Mouse (Mus musculus): ENCODE measurements around the gene Vmn2r88.
"Not testable (repeated sequence)": the region's sequence is repeated elsewhere in the genome, so short reads cannot be mapped to it uniquely, and the experiment has no call there.

Gene Vmn2r88

GRCm38 (mm10) chr14:51410520-51410919, at the start of gene Vmn2r88:
Gene Vmn2r88, plus strand, starts transcription at chr14:51410820.
- no peak for DNase-seq (ENCODE audit: low read depth, low spot score)

DNA sequence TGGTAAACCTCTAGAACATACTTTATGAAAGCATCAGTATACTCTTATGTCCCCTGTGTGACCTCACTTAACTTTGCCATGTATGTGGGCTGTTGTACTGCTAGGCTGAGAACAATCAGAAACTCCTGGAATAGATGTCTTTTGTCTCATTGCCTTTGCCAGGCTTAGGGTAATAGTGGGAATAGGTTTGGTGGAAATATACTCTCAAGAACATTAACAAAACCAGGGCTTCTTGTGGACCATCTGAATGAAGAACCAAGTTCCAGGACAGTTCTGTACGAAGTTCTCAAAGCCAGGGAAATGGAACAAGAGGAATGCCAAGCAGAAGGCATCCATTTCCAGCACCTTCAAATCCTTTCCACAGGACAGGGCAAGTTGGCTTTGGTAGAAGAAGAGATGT, 49.2 kb upstream of the Vmn2r88 start, which contains the start of gene Gm7247:
Gene Gm7247 (plus strand): TSS at position 301 of the 400 bp plus-strand sequence.
- DNase-seq (ENCODE audit: low read depth, low spot score), result no peak

DNA sequence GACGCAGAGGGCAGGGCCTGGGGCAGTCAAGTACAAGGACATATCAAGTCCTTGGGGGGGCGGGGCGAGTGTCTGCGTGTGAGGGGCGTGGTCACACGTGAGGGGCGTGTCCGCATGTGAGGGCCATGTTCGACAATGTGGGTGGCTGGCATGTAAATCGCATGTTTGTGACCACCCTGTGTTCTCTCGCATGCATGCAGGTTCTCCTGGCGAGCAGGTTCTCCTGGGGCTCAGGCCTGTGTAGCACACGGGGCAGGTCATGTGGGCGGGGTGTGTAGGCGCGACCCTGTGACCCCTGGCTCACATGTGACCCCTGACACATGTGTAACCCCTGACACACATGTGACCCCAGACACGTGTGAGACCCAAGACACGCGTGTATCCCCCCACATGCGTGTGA, 27.8 kb upstream of the Vmn2r88 start:
- no peak for DNase-seq (ENCODE audit: low read depth, low spot score)

DNA sequence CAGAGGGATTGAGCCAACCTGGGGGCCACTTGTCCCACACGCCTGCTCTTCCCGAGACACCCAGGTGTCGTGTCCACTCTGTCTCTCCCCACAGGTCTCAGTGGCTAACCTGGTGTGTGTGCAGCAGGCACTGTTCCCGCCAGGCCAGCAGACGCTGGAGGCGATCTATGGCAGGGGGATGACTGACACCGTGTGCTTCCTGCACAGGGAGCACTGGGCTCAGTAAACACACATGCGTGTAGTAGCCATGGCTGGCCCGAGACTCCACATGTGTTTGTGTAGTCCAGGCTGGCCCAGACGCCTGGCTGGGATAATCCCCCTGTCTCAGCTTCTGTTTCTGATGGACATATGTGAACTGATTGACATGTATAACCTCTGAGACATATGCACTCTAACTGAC, 26.3 kb upstream of the Vmn2r88 start:
- no peak for DNase-seq (ENCODE audit: low read depth, low spot score)

DNA sequence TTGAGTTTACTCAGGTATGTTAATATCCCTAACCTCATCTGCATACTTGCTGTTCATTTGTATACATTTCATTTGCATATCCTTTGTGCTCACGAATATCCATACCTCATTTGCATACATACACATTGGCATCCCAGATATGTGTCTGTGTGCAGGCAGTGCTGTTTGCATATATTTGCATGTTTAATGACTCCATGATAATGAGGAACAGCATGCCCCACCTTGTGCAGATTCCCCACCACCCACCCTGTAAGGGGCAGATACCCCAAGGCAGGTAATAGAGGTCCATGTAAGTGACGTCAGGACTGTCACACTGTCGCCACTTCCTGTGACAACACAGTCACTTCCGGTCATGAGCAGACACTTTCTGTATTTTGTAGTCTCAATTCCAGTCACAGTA, 24.9 kb upstream of the Vmn2r88 start:
- no peak for DNase-seq (ENCODE audit: low read depth, low spot score)

DNA sequence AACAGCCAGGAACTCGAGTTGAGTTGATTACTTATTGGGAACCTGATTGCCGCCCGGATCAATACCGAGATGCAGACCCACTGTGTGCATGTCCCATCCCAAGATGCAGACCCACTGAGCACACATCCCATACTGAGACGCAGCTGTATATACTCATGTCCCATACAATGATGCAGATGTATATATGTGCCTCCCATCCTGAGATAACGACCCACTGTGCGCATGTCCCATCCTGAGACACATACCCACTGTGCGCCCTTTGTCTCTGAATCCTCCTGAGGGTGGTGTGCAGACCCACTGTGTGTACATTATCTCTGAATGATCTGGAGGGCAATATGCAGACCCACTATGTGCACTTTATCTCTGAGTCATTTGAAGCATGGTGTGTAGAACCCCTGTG, 22.9 kb upstream of the Vmn2r88 start:
- DNase-seq (ENCODE audit: low read depth, low spot score), result no peak

GRCm38 (mm10) chr14:51388222-51388621, 22.4 kb upstream of the Vmn2r88 start:
- no peak for DNase-seq (ENCODE audit: low read depth, low spot score)

- DNase-seq (ENCODE audit: low read depth, low spot score), result no peak
Observed at GRCm38 (mm10) chr14:51423885-51424284, 13.3 kb downstream of the Vmn2r88 start.

- not testable (repeated sequence) for DNase-seq (ENCODE audit: low read depth, low spot score)
Observed at GRCm38 (mm10) chr14:51430138-51430537, 19.5 kb downstream of the Vmn2r88 start.

GRCm38 (mm10) chr14:51434546-51434945, 23.9 kb downstream of the Vmn2r88 start:
- DNase-seq (ENCODE audit: low read depth, low spot score), result no peak

- DNase-seq (ENCODE audit: low read depth, low spot score), result no peak
Observed at GRCm38 (mm10) chr14:51435020-51435419, 24.4 kb downstream of the Vmn2r88 start.

GRCm38 (mm10) chr14:51438955-51439354, 28.3 kb downstream of the Vmn2r88 start:
- DNase-seq (ENCODE audit: low read depth, low spot score), result no peak

DNA sequence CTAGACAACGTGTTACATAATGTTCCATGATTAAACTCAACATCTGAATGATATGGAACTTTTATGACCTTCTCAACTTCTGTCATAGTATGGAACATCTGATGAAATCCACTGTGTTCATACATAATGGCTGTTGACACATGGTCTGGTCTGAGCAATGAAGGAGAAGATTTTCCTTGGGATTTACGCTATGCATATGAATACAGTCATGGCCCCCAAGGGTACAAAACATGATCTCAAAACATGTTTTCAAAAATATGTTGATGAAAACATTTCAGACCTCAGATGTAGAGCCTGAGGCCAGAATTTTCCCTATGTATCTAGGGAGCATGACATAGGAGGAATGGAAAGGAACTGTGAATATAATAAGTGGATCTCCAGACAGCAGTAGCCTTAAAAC, 40.9 kb downstream of the Vmn2r88 start, which contains the start of gene Vmn2r89:
Gene Vmn2r89 (plus strand): TSS at position 301 of the 400 bp plus-strand sequence.
- DNase-seq (ENCODE audit: low read depth, low spot score), result not testable (repeated sequence)

Measured in 3T3-L1 (cell line).